Mouse (Mus musculus) midbrain, embryonic 14.5 days (tissue): ENCODE measurements at regions not wholly inside any gene's neighbourhood (a gene's known extent, or its start where the extent isn't known, plus 50 kb on each side); places are given as distances from the start of the nearest gene placed in this dataset.

Experiments
- ATAC-seq: fragments of 200-750 bp; cut with Nextera tagmentation; 2 replicates; pipeline ENCODE4 v1.8.0; 2017; ENCODE audit warnings: moderate number of reproducible peaks, moderate library complexity; ENCODE audit not compliant: low FRiP score, low TSS enrichment
- DNase-seq: peaks from one replicate; pipeline ENCODE4 v3.0.0-alpha.2; 2015
- H3K27ac ChIP-seq: fragments of 300-500 bp; sonication (generic); replicated peaks from 2 replicates; pipeline ENCODE4 v1.5.1; 2014; ENCODE audit warnings: mild to moderate bottlenecking, low read depth, low read length, moderate library complexity
- H3K27me3 ChIP-seq: fragments of 300-500 bp; sonication (generic); 2 replicates; pipeline ENCODE4 v1.6.1; 2014; ENCODE audit warnings: low read length, control low read depth, mixed read lengths; ENCODE audit not compliant: control insufficient read depth, insufficient read depth
- H3K36me3 ChIP-seq: fragments of 300-500 bp; sonication (generic); 2 replicates; pipeline ENCODE4 v1.6.1; 2014; ENCODE audit warnings: low read length, control low read depth; ENCODE audit not compliant: control insufficient read depth, insufficient read depth
- H3K4me1 ChIP-seq: fragments of 300-500 bp; sonication (generic); 2 replicates; pipeline ENCODE4 v1.6.1; 2014; ENCODE audit warnings: mild to moderate bottlenecking, antibody characterized with exemption, low read length, control low read depth; ENCODE audit not compliant: control insufficient read depth, insufficient read depth
- H3K4me2 ChIP-seq: fragments of 300-500 bp; sonication (generic); 2 replicates; pipeline ENCODE4 v1.6.1; 2014; ENCODE audit warnings: mild to moderate bottlenecking, low read length, moderate library complexity
- H3K4me3 ChIP-seq: fragments of 300-500 bp; sonication (generic); replicated peaks from 2 replicates; pipeline ENCODE4 v1.5.1; 2014; ENCODE audit warnings: low read depth, low read length
- H3K9ac ChIP-seq: fragments of 300-500 bp; sonication (generic); replicated peaks from 2 replicates; pipeline ENCODE4 v1.6.1; 2014; ENCODE audit warnings: mild to moderate bottlenecking, low read length, moderate library complexity
- H3K9me3 ChIP-seq: fragments of 300-500 bp; sonication (generic); 2 replicates; pipeline ENCODE4 v1.6.1; 2016; ENCODE audit warnings: low read length, control low read depth, mixed read lengths; ENCODE audit not compliant: control insufficient read depth
- WGBS: fragments of 180-500 bp; shearing (Covaris S2); extraction: QIAGEN DNeasy Blood & Tissue Kit; methylation state at CpG from one replicate; pipeline ENCODE4 v1.1.7; 2014; 5-methylcytosine and 5-hydroxymethylcytosine counted together

GRCm38 (mm10) chr3:54555954-54556353 lies 136.7 kb upstream of the Supt20 start:
- Histone ChIP-seq H3K4me2 (no peak overlapping the region), H3K9me3 (no peaks in the 10 kb centered on the region), H3K4me3 (no peak overlapping the region), H3K9ac (no peak overlapping the region), H3K4me1 (no peaks in the 10 kb centered on the region), H3K27me3 (no peaks in the 10 kb centered on the region), H3K27ac (no peak overlapping the region), H3K36me3 (no peaks in the 10 kb centered on the region)
- WGBS: 94% methylated on average over 2 of the region's 2 CpGs
- no peak for DNase-seq
- no peak for ATAC-seq

- H3K36me3 ChIP-seq: no peaks in the 10 kb centered on the region
- 93% methylated on average over 2 of the region's 2 CpGs for WGBS
- H3K9me3 ChIP-seq: no peaks in the 10 kb centered on the region
- H3K4me3 ChIP-seq: no peak overlapping the region
- no peak overlapping the region for H3K9ac ChIP-seq
- no peak overlapping the region for H3K4me2 ChIP-seq
- no peaks in the 10 kb centered on the region for H3K27me3 ChIP-seq
- H3K4me1 ChIP-seq: no peaks in the 10 kb centered on the region
- H3K27ac ChIP-seq: no peak overlapping the region
- ATAC-seq: no peak
- DNase-seq: no peak
Measured at GRCm38 (mm10) chr3:54559053-54559452, 133.6 kb upstream of the Supt20 start.

- 93% methylated on average over 2 of the region's 2 CpGs for WGBS
Measured at GRCm38 (mm10) chr3:54559527-54559926, 133.1 kb upstream of the Supt20 start.

GRCm38 (mm10) chr3:54560056-54560922 lies 132.3 kb upstream of the Supt20 start:
- Histone ChIP-seq H3K27ac (no peak overlapping the region), H3K4me2 (no peak overlapping the region), H3K4me1 (no peaks in the 10 kb centered on the region), H3K4me3 (no peak overlapping the region), H3K36me3 (no peaks in the 10 kb centered on the region), H3K9me3 (no peaks in the 10 kb centered on the region), H3K27me3 (no peaks in the 10 kb centered on the region), H3K9ac (no peak overlapping the region)
- no peak for DNase-seq
- WGBS: 68% methylated on average over 5 of the region's 5 CpGs
- ATAC-seq: no peak

More at GRCm38 (mm10) chr3:54559527-54559926, 133.1 kb upstream of the Supt20 start:
- Histone ChIP-seq H3K4me2 (no peak overlapping the region), H3K27me3 (no peaks in the 10 kb centered on the region), H3K9ac (no peak overlapping the region), H3K36me3 (no peaks in the 10 kb centered on the region), H3K9me3 (no peaks in the 10 kb centered on the region), H3K4me1 (no peaks in the 10 kb centered on the region), H3K4me3 (no peak overlapping the region), H3K27ac (no peak overlapping the region)
- no peak for ATAC-seq
- no peak for DNase-seq

- H3K27ac ChIP-seq: no peak overlapping the region
- no peak for DNase-seq
- no peaks in the 10 kb centered on the region for H3K36me3 ChIP-seq
- 90% methylated on average over 1 of the region's 1 CpGs for WGBS
- H3K27me3 ChIP-seq: no peaks in the 10 kb centered on the region
- H3K4me3 ChIP-seq: no peak overlapping the region
- H3K9me3 ChIP-seq: no peaks in the 10 kb centered on the region
- no peak overlapping the region for H3K9ac ChIP-seq
- no peak overlapping the region for H3K4me2 ChIP-seq
- no peaks in the 10 kb centered on the region for H3K4me1 ChIP-seq
- no peak for ATAC-seq
Measured at GRCm38 (mm10) chr3:54567329-54567728, 125.3 kb upstream of the Supt20 start.

GRCm38 (mm10) chr3:54568096-54568495 lies 124.5 kb upstream of the Supt20 start:
- Histone ChIP-seq H3K9ac (no peak overlapping the region), H3K9me3 (no peaks in the 10 kb centered on the region), H3K27me3 (no peaks in the 10 kb centered on the region), H3K4me3 (no peak overlapping the region), H3K4me1 (no peaks in the 10 kb centered on the region), H3K27ac (no peak overlapping the region), H3K4me2 (no peak overlapping the region), H3K36me3 (no peaks in the 10 kb centered on the region)
- WGBS: 93% methylated on average over 5 of the region's 5 CpGs
- ATAC-seq (no peak), DNase-seq (no peak)

GRCm38 (mm10) chr3:54570501-54570900 lies 122.1 kb upstream of the Supt20 start:
- no peak overlapping the region for H3K27ac ChIP-seq
- H3K4me3 ChIP-seq: no peak overlapping the region
- no peak overlapping the region for H3K9ac ChIP-seq
- H3K36me3 ChIP-seq: no peaks in the 10 kb centered on the region
- WGBS: 77% methylated on average over 8 of the region's 8 CpGs
- no peaks in the 10 kb centered on the region for H3K27me3 ChIP-seq
- ATAC-seq (no peak), DNase-seq (no peak)
- H3K9me3 ChIP-seq: no peaks in the 10 kb centered on the region
- no peak overlapping the region for H3K4me2 ChIP-seq
- no peaks in the 10 kb centered on the region for H3K4me1 ChIP-seq

- Histone ChIP-seq H3K27me3 (no peaks in the 10 kb centered on the region), H3K9ac (no peak overlapping the region), H3K9me3 (no peaks in the 10 kb centered on the region), H3K4me2 (no peak overlapping the region), H3K36me3 (no peaks in the 10 kb centered on the region), H3K4me1 (no peaks in the 10 kb centered on the region), H3K27ac (no peak overlapping the region), H3K4me3 (no peak overlapping the region)
- ATAC-seq (no peak), DNase-seq (no peak)
- 84% methylated on average over 5 of the region's 5 CpGs for WGBS
Measured at GRCm38 (mm10) chr3:54577851-54578250, 114.8 kb upstream of the Supt20 start.

GRCm38 (mm10) chr3:54579425-54579824 lies 113.2 kb upstream of the Supt20 start:
- DNase-seq (no peak), ATAC-seq (no peak)
- WGBS: 92% methylated on average over 2 of the region's 2 CpGs
- Histone ChIP-seq H3K4me2 (no peak overlapping the region), H3K4me3 (no peak overlapping the region), H3K9ac (no peak overlapping the region), H3K27ac (no peak overlapping the region), H3K4me1 (no peaks in the 10 kb centered on the region), H3K27me3 (no peaks in the 10 kb centered on the region), H3K9me3 (no peaks in the 10 kb centered on the region), H3K36me3 (no peaks in the 10 kb centered on the region)
